Mouse (Mus musculus): ENCODE data around the gene Mtcl1. TPM values are rescaled to one million over a fixed set of nuclear protein-coding genes. Genes with fewer than 3 reads are reported as not detected.

Gene Mtcl1
- polyA plus RNA-seq, 1 experiment from 2014 or later: 26.4 TPM

- ATAC-seq (ENCODE audit: low read depth): no peak
- 10% methylated on average over 6 of the region's 6 CpGs for WGBS
- H3K36me3 ChIP-seq: 0 out of 2 replicates have a peak, but pooled peaks cover 2% of the 10 kb centered on the region
- no peaks in the 10 kb centered on the region for H3K27me3 ChIP-seq
- no peak overlapping the region for H3K4me3 ChIP-seq
- H3K4me1 ChIP-seq (replicated peaks): peaks cover 56% of the 10 kb centered on the region
- peak overlapping the region; percentile 43; the same call in 1 of the 2 replicates for H3K27ac ChIP-seq (replicated peaks)
- H3K9me3 ChIP-seq: no peaks in the 10 kb centered on the region
- H3K4me2 ChIP-seq: no peak overlapping the region
- H3K9ac ChIP-seq: no peak overlapping the region
Observed at GRCm38 (mm10) chr17:66402791-66403470, 46.6 kb downstream of the Mtcl1 start.

GRCm38 (mm10) chr17:66401596-66402265, 47.8 kb downstream of the Mtcl1 start:
- Histone ChIP-seq H3K4me2 (no peak overlapping the region), H3K36me3 (0 out of 2 replicates have a peak, but pooled peaks cover 2% of the 10 kb centered on the region), H3K9ac (no peak overlapping the region), H3K27me3 (no peaks in the 10 kb centered on the region), H3K9me3 (no peaks in the 10 kb centered on the region), H3K4me1 (replicated peaks) (peaks cover 47% of the 10 kb centered on the region), H3K4me3 (no peak overlapping the region), H3K27ac (replicated peaks) (peak overlapping the region; percentile 38; the same call in 1 of the 2 replicates)
- no peak for ATAC-seq (ENCODE audit: low read depth)
- WGBS: 19% methylated on average over 9 of the region's 9 CpGs

- Histone ChIP-seq H3K36me3 (0 out of 2 replicates have a peak, but pooled peaks cover 8% of the 10 kb centered on the region), H3K9ac (no peak overlapping the region), H3K9me3 (no peaks in the 10 kb centered on the region), H3K27ac (replicated peaks) (no peak overlapping the region), H3K4me3 (no peak overlapping the region), H3K4me1 (replicated peaks) (peaks cover 33% of the 10 kb centered on the region), H3K4me2 (no peak overlapping the region), H3K27me3 (no peaks in the 10 kb centered on the region)
- ATAC-seq (ENCODE audit: low read depth): no peak
- 84% methylated on average over 4 of the region's 4 CpGs for WGBS
Observed at GRCm38 (mm10) chr17:66399780-66400179, 49.8 kb downstream of the Mtcl1 start.

GRCm38 (mm10) chr17:66394571-66394970, 55.0 kb downstream of the Mtcl1 start:
- H3K36me3 ChIP-seq: 0 out of 2 replicates have a peak, but pooled peaks cover 5% of the 10 kb centered on the region
- H3K4me1 ChIP-seq (replicated peaks): peaks cover 8% of the 10 kb centered on the region
- no peak overlapping the region for H3K4me3 ChIP-seq
- H3K9ac ChIP-seq: no peak overlapping the region
- H3K27ac ChIP-seq (replicated peaks): peak overlapping the region; percentile 42; the same call in 1 of the 2 replicates
- no peaks in the 10 kb centered on the region for H3K9me3 ChIP-seq
- WGBS: 47% methylated on average over 9 of the region's 9 CpGs
- H3K27me3 ChIP-seq: no peaks in the 10 kb centered on the region
- no peak overlapping the region for H3K4me2 ChIP-seq
- no peak for ATAC-seq (ENCODE audit: low read depth)

GRCm38 (mm10) chr17:66388307-66388706, 61.2 kb downstream of the Mtcl1 start:
- no peak overlapping the region for H3K9ac ChIP-seq
- no peak for ATAC-seq (ENCODE audit: low read depth)
- H3K4me1 ChIP-seq (replicated peaks): 0 out of 2 replicates have a peak, but pooled peaks cover 4% of the 10 kb centered on the region
- H3K36me3 ChIP-seq: peaks cover 20% of the 10 kb centered on the region
- H3K4me2 ChIP-seq: no peak overlapping the region
- no peaks in the 10 kb centered on the region for H3K27me3 ChIP-seq
- 87% methylated on average over 4 of the region's 4 CpGs for WGBS
- no peaks in the 10 kb centered on the region for H3K9me3 ChIP-seq
- H3K27ac ChIP-seq (replicated peaks): no peak overlapping the region
- no peak overlapping the region for H3K4me3 ChIP-seq

GRCm38 (mm10) chr17:66381338-66381737, 68.2 kb downstream of the Mtcl1 start:
- no peak for ATAC-seq (ENCODE audit: low read depth)
- Histone ChIP-seq H3K9ac (no peak overlapping the region), H3K9me3 (no peaks in the 10 kb centered on the region), H3K36me3 (peaks cover 62% of the 10 kb centered on the region), H3K4me2 (no peak overlapping the region), H3K27ac (replicated peaks) (no peak overlapping the region), H3K4me1 (replicated peaks) (no peaks in the 10 kb centered on the region), H3K4me3 (no peak overlapping the region), H3K27me3 (no peaks in the 10 kb centered on the region)
- 81% methylated on average over 6 of the region's 6 CpGs for WGBS

GRCm38 (mm10) chr17:66379900-66380857, 69.4 kb downstream of the Mtcl1 start:
- Histone ChIP-seq H3K4me3 (no peak overlapping the region), H3K4me1 (replicated peaks) (peaks cover 1% of the 10 kb centered on the region), H3K9ac (no peak overlapping the region), H3K4me2 (no peak overlapping the region), H3K27ac (replicated peaks) (no peak overlapping the region), H3K9me3 (no peaks in the 10 kb centered on the region), H3K27me3 (no peaks in the 10 kb centered on the region), H3K36me3 (peaks cover 64% of the 10 kb centered on the region)
- no peak for ATAC-seq (ENCODE audit: low read depth)
- 95% methylated on average over 22 of the region's 22 CpGs for WGBS

- H3K27me3 ChIP-seq: no peaks in the 10 kb centered on the region
- H3K4me3 ChIP-seq: no peak overlapping the region
- no peaks in the 10 kb centered on the region for H3K9me3 ChIP-seq
- no peak overlapping the region for H3K9ac ChIP-seq
- WGBS: 93% methylated on average over 24 of the region's 24 CpGs
- no peak overlapping the region for H3K27ac ChIP-seq (replicated peaks)
- H3K36me3 ChIP-seq: peaks cover 55% of the 10 kb centered on the region
- H3K4me2 ChIP-seq: no peak overlapping the region
- ATAC-seq (ENCODE audit: low read depth): no peak
- peaks cover 9% of the 10 kb centered on the region for H3K4me1 ChIP-seq (replicated peaks)
Observed at GRCm38 (mm10) chr17:66379308-66379707, 70.2 kb downstream of the Mtcl1 start.

- no peak overlapping the region for H3K4me3 ChIP-seq
- no peak overlapping the region for H3K27ac ChIP-seq (replicated peaks)
- no peak overlapping the region for H3K4me2 ChIP-seq
- ATAC-seq (ENCODE audit: low read depth): no peak
- no peaks in the 10 kb centered on the region for H3K27me3 ChIP-seq
- peaks cover 49% of the 10 kb centered on the region for H3K36me3 ChIP-seq
- WGBS: 93% methylated on average over 17 of the region's 17 CpGs
- peaks cover 9% of the 10 kb centered on the region for H3K4me1 ChIP-seq (replicated peaks)
- H3K9ac ChIP-seq: no peak overlapping the region
- H3K9me3 ChIP-seq: no peaks in the 10 kb centered on the region
Observed at GRCm38 (mm10) chr17:66378127-66378526, 71.4 kb downstream of the Mtcl1 start.

- H3K27ac ChIP-seq (replicated peaks): no peak overlapping the region
- H3K27me3 ChIP-seq: no peaks in the 10 kb centered on the region
- WGBS: 67% methylated on average over 14 of the region's 14 CpGs
- H3K4me2 ChIP-seq: no peak overlapping the region
- no peaks in the 10 kb centered on the region for H3K9me3 ChIP-seq
- ATAC-seq (ENCODE audit: low read depth): no peak
- H3K4me1 ChIP-seq (replicated peaks): peaks cover 9% of the 10 kb centered on the region
- peaks cover 60% of the 10 kb centered on the region for H3K36me3 ChIP-seq
- no peak overlapping the region for H3K4me3 ChIP-seq
- H3K9ac ChIP-seq: no peak overlapping the region
Observed at GRCm38 (mm10) chr17:66374633-66375272, 74.8 kb downstream of the Mtcl1 start.

- Histone ChIP-seq H3K27ac (replicated peaks) (no peak overlapping the region), H3K9ac (no peak overlapping the region), H3K9me3 (no peaks in the 10 kb centered on the region), H3K36me3 (peaks cover 49% of the 10 kb centered on the region), H3K4me1 (replicated peaks) (peaks cover 9% of the 10 kb centered on the region), H3K27me3 (no peaks in the 10 kb centered on the region), H3K4me2 (no peak overlapping the region), H3K4me3 (no peak overlapping the region)
- WGBS: 87% methylated on average over 9 of the region's 9 CpGs
- no peak for ATAC-seq (ENCODE audit: low read depth)
Observed at GRCm38 (mm10) chr17:66370867-66371266, 78.7 kb downstream of the Mtcl1 start.
